14 mouse cellular contexts compared by ENCODE assay signal in the genomic region with DNA sequence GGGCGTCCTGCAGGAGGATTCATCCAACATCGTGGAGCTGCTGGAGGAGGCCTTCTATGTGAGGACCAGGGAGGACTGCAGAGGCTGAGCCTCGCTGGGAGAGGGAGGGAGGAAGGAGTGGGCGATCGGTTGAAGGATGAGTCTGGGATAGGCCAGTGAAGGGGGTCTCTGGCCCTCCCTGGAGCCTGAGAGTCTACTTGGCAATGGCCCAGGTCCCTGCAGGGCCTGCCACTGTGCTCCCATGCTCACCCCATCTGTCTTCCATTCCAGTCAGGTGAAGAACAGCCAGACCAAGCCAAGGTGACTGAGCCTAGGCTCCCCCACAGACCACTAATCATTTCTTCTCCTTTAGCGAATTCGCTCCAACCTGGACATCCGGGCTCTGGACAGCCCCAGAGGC.
"Had no signal": no experiment of that assay in that cellular context is flagged by ENCODE, and none has a peak within 500 bp of the region (broad histone marks: within the 10 kb centered on the region; RNA-seq: fewer than 3 reads in every experiment).

No protein-coding gene starts in this region.

- DNase-seq: gastrocnemius, postnatal 14 days; gastrocnemius, postnatal 36 days; heart, adult 11 months; heart, adult 2 months; heart, postnatal 14 days; heart, postnatal 36 days; kidney, adult 11 months; kidney, adult 2 months; kidney, adult 9 months; kidney, postnatal 14 days; kidney, postnatal 36 days; layer of hippocampus, adult 9-11 months; layer of hippocampus, postnatal 36 days; left cerebral cortex, postnatal 4 days had no signal
